Mouse (Mus musculus): ENCODE data around the gene Eml5. TPM values are rescaled to one million over a fixed set of nuclear protein-coding genes. Genes with fewer than 3 reads are reported as not detected.

The Eml5 gene
- total RNA-seq, 2 experiments from 2014 or later, result 15.9 to 22.7 TPM

Other genes starting within 250 kb of the Eml5 start
- 10 to 100 TPM; 20.2 to 23.6 TPM for gene Ptpn21, start 164.1 kb downstream of the Eml5 start, total RNA-seq (2021)
- 10 to 100 TPM; 84.9 to 86.1 TPM for gene Zc3h14, start 154.5 kb downstream of the Eml5 start, total RNA-seq (2021)
- gene Ttc8, start 19.1 kb upstream of the Eml5 start, total RNA-seq (2021), result 10 to 100 TPM; 16.7 to 23.3 TPM